Mouse (Mus musculus): ENCODE data around the gene Prkg1.
A peak's percentile ranks its signal among the peaks of the same experiment; 100 is the strongest.

The Prkg1 gene

DNA sequence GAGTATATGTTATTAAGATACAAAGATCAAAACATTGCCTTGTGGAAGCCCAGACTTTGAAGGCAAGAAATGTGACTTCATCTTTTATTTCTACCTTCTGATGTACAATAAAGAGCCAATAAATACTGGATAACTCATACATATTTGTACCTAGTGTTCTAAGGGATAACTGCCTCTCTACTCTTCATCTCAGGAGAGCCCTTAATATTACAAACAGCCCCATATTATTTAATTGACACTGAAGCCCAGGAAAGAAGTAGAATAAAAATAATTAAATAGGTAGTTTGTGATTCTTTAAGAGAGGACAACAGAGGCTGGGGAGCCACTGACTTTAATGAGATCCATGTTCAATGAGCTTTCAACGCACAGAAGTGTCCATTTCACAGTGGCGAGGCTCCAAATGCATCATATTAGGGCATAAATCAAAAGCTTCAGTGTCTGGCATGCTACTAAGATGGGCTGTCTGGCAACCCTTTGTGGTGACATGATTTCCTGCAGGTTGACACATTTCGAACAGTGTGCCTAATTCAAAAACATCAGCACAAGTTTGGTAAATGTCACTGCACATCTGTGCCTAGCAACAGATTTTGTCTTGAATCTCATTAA, 753.2 kb downstream of the Prkg1 start:
- DNase-seq, result no peak

DNA sequence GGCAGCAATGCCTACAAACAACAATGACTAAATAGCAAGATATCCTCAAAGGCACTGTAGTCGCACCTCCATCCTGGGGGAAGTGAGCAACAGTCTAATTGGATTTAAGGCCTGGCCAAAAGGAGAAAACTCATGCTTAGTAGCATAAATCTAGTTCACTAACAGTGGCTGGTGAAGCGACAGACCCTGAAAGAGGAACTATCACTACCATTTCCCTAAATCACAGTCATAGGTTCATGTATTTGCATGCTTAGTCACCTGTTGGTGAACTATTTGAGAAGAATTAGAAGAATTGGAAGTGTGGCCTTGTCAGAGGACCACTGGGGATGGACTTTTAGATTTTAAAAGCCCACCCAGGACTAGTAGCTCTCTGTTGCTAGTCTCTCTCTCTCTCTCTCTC, 766.3 kb downstream of the Prkg1 start:
- no peak for DNase-seq

DNA sequence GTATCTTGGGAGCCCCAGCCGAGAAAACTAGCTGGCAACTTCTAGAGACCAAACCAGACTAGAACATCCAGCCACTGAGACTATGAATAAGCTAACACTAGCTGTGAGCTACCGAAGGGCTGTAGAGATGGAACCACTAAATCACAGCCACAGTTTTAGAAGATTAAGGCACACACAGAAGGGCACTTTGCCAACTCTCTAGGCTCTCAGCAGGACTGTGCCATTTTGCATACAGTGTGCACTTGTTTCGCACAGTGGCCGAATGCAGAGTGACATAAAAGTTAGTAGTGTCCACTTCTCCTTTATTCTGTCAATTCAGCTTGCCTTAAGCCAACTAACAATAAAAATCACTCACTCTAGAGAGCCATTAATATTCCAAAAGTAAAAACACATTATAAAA, 774.4 kb downstream of the Prkg1 start:
- no peak for DNase-seq

DNA sequence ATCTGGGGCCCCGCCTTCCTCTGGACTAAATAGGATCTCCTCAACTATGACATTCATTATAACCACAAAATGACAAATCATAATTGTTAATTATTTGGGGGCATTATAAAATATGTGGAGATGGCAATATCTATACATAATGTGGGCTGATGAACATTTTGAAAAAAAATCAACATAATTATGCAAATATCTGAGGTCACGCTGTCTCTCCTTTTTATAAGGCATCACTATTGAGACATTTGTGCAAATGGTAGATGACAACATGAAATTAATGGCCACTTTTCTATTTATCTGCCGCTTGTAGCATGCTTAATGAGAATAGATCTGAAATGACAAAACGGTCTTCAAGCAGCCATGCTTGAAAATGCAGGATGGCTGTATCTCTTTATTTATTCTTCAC, 782.4 kb downstream of the Prkg1 start:
- DNase-seq, result no peak

DNA sequence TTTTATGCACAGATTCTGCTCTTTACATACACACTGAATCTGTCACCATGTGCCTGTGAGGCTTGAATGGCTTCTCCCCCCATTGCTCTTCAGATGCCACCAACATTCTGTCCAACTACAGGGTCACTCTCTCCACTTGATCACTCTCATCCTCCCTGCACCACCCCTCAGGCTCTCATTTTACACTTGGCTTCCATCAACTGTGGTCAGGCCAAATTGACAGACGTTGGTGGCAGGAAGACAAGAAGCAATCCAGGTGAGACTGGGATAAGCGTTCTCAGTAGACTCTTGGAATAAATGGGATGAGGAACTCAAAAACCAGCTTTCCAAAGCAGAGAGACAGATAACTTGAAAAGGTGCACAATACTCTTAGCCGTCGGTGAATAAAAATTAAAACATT, 786.7 kb downstream of the Prkg1 start:
- no peak for DNase-seq

DNA sequence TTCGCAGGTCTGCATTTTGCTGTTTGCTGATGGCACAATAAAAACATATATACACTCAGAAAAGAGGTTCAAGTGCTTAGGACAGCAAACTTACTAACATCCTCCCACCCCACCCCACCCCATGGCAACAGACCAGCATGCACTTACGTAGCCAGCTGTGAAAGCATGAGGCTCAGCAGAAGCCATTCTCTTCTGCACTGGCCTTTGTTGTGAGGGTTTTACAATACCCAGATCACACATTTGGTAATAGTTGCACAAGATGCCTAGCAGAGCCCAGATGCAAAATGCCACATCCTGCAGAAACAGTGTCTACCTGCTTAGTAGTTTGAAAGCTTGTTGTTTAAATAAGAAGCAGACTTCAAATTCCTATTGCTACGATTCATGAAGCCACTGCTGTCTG, 814.2 kb downstream of the Prkg1 start:
- no peak for DNase-seq

DNA sequence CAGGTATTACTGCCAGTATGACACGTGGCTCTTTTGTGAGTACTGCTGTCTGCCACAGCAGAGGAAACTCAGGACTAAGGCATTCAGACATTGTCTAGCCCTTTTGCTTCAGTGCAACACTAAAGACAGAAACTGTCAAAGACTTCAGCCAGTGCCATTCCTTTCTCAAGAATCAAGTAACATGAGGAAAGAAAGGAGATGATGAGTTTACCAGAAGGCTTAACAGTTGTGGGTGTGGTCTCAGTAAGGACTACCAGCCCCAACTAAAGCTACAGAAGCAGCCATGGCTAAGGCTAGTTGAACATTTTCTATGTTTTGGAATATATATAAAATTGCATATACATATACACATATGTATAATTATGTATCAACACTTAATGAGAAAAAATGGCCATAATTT, 816.6 kb downstream of the Prkg1 start:
- no peak for DNase-seq

DNA sequence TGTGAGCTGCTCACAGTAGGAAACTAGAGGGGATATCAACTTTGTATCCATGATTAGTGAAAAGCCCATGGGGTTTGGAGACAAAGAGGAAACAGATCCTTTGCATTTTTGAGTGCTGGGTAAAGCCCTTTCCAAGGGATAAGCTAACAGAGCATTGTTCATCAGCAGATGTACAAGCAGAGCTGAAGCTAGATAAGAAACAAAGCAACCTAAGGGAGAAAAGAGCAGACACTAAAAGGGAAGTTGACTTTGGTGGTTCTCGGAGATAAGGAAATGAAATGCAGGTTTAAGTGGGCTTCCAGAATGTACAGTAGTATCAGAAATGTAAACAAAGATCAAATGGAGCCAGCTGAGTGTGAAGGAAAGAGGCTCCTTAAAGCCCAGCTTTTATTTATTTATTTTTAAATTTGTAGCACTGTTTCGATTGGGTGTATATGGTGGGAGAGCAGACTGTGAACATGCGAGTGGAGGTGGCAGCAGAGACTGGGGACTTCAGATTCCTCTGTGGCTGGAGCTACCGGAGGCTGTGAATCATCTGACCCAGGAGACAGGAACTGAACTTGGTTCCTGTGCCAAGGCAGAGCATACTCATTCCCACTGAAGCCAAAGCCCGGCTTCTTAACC, 822.4 kb downstream of the Prkg1 start:
- no peak for DNase-seq

DNA sequence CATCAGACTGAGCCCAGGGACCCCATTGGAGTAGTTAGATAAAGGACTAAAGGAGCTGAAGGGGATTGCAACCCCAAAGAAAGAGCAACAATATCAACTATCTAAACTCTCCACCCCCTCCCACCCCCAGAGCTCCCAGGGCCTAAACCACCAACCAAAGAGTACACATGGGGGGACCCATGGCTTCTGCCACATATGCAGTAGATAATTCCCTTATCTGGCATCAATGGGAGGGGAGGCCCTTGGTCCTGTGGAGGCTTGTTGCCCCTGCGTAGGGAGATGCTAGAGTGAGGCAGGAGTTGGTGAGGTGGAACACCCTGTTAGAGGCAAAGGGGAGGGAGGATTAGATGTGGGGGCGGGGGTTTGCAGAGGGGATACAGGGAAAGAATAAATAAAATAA, 826.8 kb downstream of the Prkg1 start:
- DNase-seq, result no peak

DNA sequence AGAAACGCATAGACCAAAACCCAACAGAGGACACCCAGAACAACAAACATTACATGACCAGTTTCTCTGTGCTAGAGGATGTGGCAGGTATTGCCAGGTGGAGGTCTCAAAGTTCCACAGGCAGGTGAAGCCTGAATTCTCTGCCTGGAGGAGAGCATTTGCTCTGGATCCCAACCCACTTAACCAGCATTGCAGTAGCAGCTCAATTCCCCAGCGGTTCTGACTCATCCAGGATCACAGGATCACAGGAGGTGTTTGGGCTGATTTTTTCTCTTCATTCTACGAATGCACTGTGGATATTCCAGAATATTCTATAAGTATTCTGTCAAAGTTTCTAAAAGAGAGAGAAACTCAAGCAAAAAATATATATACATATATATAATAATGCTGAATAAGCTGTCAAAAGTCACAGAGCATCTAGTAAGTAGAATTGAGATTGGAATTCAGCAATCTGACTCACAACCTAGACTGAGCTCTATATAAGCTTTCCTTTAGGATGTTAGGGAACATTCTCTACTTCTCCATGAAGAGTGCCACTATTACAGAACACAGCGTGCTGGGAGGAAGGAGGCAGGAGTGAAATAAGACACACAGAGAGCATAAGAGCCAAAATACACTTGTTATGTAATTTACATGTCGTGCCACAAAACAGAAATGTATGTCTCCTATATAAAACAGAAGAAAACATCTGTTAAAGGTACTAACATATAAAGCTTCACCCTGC, 833.2 kb downstream of the Prkg1 start:
- DNase-seq, result no peak

DNA sequence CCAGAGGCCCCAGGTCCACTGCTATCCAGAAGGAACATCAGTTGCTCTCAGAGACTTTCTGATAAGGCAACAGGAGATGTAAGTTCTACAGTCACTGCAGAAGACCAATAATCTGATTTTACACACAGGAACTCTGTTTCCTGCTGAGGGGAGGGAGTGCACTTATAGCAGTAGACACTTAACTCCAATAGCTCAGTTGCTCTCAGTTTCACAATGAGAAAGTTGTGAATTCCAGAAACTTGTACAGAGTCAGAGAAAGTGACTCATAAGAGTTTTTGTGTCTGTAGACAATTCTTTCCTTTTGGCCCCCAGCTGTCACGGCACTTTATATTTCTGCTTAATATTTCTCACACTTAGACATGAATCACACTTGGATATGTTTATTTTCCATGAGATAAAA, 840.8 kb downstream of the Prkg1 start:
- DNase-seq, result no peak

DNA sequence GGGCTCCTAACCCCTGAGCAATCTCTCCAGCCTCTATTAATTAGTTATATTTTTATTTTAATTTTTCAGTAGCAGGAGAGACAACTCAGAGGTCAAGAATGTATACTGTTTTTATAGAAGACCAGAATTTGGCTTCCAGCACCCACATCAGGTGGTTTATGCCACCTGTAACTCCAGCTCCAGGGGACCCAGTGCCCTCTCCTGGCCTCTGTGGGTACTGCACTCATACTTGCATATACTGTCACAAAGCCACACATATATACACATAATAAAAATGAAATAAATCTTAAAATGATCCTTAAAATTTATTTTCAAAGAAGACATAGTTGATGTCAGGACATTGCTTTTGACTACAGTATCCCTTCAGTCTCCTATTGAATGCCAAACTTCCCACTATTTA, 862.5 kb downstream of the Prkg1 start:
- DNase-seq, result no peak

DNA sequence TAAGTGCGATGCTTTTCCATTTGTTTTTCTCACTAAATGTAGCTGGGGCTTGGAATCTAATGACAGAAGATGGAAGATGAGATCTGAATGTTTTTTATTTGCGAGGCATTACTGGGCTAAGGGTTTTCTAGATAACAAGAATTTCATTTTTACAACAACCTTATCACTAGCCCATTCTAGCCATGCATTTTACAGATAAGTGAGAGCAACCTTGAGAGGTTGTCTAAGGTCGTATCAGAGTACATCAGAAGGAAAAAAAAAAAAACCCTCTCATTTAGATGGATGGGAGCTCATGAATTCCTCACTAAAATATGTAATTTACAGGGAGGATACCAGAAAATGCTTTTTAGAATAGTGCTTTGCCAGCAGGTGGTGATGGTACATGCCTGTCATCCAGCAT, 863.8 kb downstream of the Prkg1 start:
- no peak for DNase-seq

DNA sequence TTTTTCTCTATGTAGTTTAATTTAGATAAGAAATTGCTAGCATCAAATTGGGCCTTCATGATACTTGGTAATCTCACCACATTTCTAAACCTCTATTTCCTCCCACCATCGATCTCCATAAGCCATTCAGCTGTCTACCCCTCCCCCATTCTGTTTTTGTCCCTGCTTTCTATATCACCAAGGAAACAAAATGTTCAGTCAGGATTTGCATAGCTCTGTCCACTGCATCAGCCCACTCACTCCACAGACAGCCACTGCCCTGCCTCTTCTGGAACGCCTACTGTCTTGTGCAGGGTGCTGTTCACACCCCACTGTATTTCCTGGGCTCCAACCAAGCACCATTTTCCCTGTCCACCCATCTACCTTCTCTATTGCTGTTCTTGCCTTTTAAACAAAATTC, 874.5 kb downstream of the Prkg1 start:
- DNase-seq, result no peak

DNA sequence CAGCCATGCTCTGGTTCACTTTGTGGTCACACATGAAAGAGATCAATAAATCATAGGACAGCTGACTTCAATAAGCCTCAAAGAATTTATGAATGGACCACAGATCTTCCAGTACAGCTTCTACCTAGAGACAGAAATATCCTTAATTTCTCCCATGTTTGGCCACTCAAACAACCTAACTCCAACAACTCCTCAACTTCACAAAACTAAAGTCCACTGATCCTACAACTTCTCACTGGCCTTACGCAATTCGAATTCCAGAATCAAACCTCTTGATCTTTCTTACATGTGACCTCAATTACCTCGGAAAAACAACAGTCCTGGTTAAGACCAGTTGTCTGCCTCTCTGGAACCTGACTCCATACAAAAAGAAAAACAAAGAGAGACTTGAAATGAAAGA, 875.0 kb downstream of the Prkg1 start:
- no peak for DNase-seq

DNA sequence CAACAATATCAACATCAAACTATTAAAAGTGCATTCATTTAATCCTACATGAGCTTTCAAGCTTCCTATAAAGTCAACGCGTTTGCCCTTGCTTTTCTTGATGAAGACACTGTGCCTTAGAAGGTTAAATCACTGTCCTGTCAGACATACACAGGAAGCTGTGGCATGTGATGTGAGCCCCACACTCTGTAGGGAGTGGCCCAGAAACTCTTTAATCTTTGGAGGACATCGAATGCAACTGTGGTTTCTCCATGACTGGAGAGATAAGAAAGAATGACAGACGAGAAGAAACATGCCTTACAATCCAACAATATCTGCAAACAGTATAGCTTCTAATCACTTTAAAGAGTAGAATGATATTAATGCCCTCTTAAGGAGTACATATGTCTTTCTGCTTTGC, 903.4 kb downstream of the Prkg1 start:
- no peak for DNase-seq

DNA sequence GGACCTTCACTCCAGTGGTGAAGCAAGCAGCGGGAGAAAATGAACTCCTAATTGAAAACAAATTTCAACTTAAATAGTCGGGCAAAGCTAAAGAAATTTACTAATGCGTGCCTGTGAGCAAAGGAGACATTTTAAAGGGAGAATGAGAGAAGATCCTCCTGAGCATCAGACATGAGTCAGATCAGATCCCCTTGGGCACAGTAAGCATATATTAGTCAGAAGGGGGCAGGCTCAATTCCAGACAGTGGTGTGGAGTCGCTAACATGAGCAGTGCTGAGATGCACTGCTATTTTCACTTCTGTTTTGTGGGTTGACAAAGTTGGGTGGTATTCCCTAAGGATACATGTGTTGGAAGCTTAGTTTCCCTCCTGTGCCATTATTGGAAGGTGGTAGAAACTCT, 913.8 kb downstream of the Prkg1 start:
- DNase-seq, result no peak

DNA sequence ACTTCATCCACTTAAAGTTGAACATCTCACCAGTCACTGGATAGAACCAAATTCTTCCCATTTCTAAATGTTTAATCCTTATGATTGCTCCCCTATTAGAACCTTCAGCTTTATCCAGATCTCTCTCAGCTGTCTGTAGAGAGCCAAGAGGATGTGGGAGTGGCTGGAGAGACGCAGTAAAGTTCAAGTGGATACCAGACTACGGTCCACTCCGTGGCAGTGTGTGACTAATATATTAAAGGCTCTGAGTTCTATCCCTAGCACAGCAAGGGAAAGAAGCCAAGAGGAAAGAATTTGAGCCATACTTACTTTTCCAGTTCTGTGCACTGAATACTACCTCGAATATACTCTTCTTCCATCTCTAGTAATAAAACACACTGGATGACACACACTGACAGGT, 919.9 kb downstream of the Prkg1 start:
- no peak for DNase-seq

DNA sequence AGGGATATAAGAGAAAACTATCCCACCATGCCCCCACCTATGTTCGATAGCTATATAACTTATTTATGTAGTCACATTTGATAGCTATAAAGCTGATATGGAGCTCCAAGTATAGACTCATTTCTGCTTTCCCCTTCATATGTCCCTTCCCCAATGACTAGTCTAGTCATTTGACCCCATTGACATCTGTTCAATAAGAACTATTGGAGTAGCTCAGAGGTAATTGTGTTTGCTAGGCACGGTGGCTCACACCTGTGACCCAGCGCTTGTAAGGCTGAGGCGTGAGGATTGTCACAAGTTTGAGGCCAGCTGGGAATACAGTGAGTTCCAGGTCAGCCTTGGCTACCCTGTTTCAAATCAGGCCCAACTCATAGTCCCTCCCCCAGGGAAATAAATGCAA, 921.2 kb downstream of the Prkg1 start:
- DNase-seq, result no peak

DNA sequence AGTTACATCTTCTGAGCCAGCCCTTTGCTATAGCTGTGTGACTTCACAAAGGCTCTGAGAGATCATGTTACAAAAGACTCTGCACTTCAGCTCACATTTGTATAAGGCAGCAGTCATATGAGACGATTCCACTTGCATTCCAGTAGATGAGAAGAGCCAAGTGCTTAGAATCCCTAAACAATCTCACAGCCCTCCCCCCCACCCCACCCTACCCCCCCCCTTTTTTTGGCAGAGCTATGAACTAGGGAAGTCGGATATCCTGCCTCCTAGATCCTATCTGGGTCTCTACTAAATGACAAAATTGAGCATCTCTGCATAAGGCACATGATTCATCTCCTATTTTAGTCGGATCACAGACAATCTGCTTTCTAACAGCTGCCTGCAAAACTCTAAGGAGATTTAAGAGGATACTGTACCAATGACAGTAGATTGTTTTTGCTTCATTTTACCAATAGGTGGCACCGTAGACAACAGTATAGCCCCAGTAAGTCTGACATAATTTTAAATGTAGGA, 921.7 kb downstream of the Prkg1 start:
- no peak for DNase-seq

DNA sequence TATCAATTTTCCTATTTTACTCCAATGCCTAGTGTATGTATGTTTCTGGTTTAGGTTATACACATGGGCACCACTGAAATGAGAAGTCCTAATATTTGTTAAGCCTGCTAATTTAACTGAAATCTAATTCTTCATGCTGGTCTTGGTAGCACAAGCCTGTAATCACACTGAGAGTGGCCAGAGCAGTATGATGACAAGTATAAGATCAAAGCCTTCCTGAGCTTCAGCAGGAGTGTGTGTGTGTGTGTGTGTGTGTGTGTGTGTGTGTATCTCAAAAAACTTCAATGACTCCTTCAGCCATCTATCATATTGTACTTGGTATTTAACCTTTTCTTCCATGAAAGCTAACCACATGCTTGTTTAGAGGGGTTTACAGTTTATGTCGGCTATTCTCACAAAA, 922.2 kb downstream of the Prkg1 start:
- no peak for DNase-seq

DNA sequence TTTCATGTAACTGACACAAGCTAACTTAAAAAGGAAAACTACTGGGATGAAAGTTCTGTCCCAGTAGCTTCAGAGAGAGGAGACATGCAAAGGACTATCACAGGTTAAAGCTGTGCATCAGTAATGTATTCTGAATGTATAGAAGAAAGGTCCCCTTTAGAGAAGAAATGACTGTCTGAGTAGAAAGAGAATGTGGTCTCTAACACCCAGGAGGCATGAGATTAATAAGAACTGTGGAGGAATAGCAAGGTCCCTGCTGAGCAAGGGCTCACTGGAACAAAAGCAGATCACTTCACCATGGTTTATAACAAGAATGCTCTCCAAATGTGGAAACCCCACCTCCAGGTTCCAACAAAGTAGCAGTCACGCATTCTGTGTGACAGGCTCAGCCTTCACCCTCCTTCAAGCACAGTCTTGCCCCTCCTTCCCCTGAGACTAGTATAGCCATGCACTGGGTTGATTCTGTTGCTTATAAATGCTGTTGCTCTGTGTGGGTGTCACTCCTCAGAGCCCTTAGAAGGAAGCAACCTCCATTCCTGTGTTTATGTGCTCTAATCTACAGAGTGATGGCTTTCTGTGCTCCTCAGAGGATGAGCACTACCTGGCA, 931.7 kb downstream of the Prkg1 start:
- no peak for DNase-seq

DNA sequence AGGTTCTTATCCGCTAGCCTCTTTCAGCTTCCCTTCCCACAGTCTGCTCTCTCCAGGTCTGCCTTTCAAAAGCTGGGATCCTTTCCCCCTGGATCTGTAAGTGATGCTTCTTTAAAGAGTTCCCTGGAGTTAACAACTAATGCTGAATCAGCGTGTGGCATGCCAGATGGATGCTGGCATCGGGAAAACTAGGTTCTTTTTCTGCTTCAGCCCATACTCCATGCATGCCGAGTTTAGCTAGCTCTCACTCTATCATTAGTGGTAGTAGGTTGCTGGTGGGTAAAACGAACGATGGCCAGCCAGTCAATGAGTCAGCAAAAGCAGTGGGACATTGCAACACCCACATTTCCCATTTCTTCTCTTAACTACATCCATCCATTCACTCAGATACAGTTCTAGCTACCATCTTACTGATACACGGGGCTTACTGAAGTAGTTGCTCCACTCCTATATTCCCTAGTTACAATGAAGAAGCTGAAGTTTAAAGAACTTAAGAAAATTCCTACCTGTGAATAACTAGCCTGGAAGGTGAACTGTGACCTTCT, 935.5 kb downstream of the Prkg1 start:
- no peak for DNase-seq

DNA sequence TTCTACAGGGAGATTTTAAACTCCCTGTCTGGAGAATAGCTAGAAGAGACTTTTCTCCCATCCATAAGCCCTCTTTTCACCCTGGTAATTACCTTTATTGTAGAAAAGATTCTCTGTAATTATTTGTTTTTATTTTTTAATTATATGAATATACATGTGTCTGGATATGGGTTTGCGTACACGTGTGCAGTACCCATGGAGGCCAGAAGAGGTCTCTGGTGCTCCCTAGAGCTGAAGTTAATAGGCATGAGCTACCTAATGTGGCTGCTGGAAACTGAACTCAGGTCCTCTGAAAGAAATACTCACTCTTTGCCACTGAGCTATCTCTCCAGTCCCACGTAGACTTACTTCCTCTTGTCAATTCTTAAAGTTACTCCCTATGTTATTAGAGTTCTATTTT, 937.0 kb downstream of the Prkg1 start:
- DNase-seq, result peak; percentile 8

Measured in thymus, postnatal 14 days (tissue).